Mouse (Mus musculus) inflammation-experienced regulatory T-cells (primary cell): ENCODE results near the gene Glt6d1. TPM values are rescaled to one million over a fixed set of nuclear protein-coding genes. Genes with fewer than 3 reads are reported as not detected.

Source experiments
- polyA plus RNA-seq, 2 experiments: library from polyadenylated mRNA; unstranded; fragments of 100-300 nt; shearing (Covaris generic); gene quantifications; one replicate each; pipeline ENCODE4 v1.2.1; 2017

Gene Glt6d1
- under 1 TPM in 1 of 2 experiments, not detected in 1; 0.53 TPM for polyA plus RNA-seq

DNA sequence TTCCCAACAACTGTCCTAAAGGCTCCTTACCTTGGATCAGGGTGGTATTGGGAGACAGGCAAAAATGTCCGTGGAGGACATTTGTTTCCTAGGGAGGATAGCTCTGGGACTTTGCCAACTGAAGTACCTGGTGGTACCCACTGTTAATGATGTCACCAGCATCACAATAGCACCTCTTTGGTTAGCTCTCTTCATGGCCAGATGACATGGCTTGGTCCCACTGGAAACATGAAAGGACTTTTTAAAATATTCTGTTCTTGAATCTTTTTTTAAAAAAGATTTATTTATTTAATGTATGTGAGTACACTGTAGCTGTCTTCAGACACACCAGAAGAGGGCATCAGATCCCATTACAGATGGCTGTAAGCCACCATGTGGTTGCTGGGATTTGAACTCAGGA, at the start of gene Glt6d1:
TSS of gene Glt6d1 (minus strand) at position 101 of the 400 bp plus-strand sequence.

DNA sequence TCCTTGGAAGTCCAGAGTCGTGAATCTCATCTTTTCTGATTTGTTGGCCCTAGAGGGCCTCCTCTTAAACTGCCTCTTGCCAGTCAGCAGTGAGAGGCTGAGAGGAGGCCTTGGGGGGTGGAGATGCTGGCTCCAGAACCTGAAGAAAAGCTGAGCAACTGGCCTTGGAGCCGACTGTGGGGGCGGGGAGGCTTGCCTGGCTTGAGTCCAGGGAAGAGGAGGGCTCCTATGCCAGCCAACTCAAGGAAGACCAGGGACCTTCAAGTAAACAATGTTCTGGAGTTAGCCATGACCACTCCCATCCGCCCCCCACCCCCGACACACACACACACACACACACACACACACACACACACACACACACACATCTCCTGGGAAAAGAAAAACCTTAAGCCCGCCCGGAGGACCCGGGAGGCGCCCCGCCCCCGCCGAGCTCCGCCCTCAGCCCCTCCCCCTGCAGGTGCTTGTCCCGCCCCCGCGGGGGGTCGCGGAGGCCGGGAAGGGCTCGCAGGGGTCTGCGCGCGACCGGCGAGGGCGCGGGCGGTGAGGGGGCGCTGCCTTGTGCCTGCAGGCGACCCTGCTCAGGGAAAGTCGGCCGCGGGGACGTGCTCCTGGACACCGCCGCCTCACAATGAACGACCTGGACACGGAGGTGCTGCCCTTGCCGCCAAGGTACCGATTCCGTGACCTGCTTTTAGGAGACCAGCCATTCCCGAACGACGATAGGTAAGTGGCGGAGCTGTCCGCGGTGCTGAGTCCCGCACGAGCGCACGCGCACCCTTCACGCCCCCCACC, 47.9 kb upstream of the Glt6d1 start, which contains the start of gene Kcnt1:
TSS of gene Kcnt1 (plus strand) at position 398 of the 795 bp plus-strand sequence.

DNA sequence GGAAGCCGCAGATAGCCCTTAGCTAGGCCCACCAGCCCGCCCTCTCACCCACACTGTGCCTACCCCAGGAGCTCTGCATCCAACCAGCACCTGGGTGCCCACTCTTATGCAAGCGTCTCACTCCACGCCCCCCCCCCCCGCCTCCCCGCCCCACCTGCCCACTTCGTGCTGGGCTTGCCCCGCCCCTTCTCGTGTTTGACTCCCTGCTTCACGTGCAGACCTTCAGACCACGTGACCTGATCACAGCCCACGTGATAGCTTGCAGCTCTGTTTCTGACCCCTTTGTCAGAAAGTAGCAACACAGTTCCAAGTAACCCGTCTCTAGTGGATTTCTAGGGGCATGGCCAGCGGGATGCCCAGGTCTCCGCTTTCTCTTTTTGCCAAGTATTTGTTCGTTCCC, 31.6 kb upstream of the Glt6d1 start, which contains the start of gene Sohlh1:
TSS of gene Sohlh1 (minus strand) at position 23 of the 400 bp plus-strand sequence.

DNA sequence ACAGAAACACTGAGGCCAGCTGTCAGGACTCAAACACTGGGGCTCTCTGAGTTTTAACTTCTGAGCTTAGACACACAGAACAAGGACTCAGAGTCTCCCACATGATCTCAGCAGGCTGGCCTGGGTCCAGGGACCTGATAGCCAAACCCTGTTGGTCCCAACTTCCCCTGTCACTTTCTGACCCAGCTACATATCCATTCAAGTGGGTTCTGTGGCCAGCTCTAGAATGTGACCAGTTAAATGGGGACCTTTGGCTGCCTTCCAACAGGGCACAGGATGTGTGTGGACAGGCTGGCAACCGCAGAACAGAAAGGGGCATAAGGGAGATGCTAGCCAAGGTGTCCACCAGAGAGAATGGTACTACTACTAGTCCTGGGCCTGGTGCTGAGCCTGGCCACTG, 7.2 kb upstream of the Glt6d1 start, which contains the start of gene Lcn9:
TSS of gene Lcn9 (plus strand) at position 348 of the 400 bp plus-strand sequence.

DNA sequence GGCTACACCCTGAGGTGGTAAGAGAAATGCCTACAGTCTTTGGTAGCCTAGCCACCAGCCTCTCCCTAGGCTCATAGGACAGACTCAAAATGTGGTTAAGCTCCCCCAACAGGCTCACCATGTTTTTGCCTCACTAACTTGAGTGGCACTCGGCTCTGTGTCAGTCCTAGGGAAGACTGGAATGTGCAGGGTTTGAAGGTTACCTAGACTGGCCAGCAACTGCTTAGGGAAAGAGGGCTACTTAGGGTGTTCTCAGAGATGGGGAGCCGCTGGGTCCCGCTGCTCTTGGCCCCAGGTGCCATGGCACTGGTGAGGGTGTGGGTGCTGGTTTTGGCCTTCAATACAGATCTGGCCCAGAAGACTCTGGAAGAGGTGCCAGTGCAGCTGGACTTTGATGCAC, 33.7 kb downstream of the Glt6d1 start, which contains the start of gene Gm13539:
TSS of gene Gm13539 (plus strand) at position 301 of the 400 bp plus-strand sequence.

DNA sequence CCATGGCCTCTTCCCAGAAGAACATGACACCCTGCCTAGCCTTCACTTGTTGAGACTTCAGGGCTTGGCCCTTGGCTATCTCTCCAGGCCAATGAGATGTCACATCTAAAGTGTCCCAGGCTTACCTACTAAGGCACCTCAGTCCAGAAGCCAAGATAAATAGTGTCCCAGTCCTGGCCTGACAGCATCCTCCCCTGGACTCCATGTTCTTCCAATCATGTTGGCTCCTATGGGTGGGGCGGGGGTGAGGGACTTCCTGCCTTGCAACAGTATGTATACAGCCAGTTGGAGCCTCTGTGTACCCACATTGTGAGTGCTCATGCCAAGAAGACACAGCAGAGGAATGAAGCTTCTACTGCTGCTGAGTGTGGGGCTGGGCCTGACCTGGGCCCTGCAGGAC, 38.9 kb downstream of the Glt6d1 start, which contains the start of gene Lcn11:
TSS of gene Lcn11 (plus strand) at position 301 of the 400 bp plus-strand sequence.

DNA sequence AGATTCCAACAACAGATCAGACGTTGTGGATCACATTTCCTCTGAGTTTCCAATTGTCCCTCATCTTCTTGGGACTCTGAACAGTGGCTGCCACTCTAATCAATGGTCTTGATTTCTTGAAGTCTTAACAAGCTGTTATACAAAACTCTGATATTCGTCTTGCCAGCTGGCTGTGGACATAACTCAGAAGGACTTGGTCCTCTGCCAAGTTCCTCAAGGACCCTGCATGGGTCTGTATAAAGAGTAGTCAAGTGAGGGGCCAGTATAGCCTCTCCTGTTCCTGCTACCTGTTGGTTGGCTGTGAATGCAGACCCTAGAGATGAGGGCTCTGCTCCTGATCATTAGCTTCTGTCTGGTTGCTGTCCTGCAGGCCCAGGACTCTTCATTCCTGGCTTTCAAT, 50.4 kb downstream of the Glt6d1 start, which contains the start of gene Lcn3:
TSS of gene Lcn3 (plus strand) at position 301 of the 400 bp plus-strand sequence.

Other genes starting within 250 kb of the Glt6d1 start
- gene Mamdc4, start 241.0 kb downstream of the Glt6d1 start, polyA plus RNA-seq = 1 to 10 TPM in 1 of 2 experiments, under 1 TPM in 1; 0.58 to 1.6 TPM
- 10 to 100 TPM; 53.8 to 59.8 TPM for gene Phpt1, start 240.6 kb downstream of the Glt6d1 start, polyA plus RNA-seq
- 1 to 10 TPM in 1 of 2 experiments, under 1 TPM in 1; 0.93 to 1.2 TPM for gene Ajm1, start 234.1 kb downstream of the Glt6d1 start, polyA plus RNA-seq
- gene Rabl6, start 207.3 kb downstream of the Glt6d1 start, polyA plus RNA-seq = 10 to 100 TPM; 41.1 to 47.1 TPM
- gene Ccdc183, start 198.2 kb downstream of the Glt6d1 start, polyA plus RNA-seq = not detected
- 1 to 10 TPM; 4.1 TPM for gene Tmem141, start 193.8 kb downstream of the Glt6d1 start, polyA plus RNA-seq
- gene Fcna, start 187.8 kb downstream of the Glt6d1 start, polyA plus RNA-seq = 10 to 100 TPM in 1 of 2 experiments, not detected in 1; 18.1 TPM
- not detected for gene Lcn8, start 162.7 kb downstream of the Glt6d1 start, polyA plus RNA-seq
- gene Lcn5, start 157.9 kb downstream of the Glt6d1 start, polyA plus RNA-seq = not detected
- under 1 TPM in 1 of 2 experiments, not detected in 1; 0.33 TPM for gene Lcn6, start 139.1 kb downstream of the Glt6d1 start, polyA plus RNA-seq
- 1 to 10 TPM in 1 of 2 experiments, not detected in 1; 1.0 TPM for gene Lcn10, start 133.1 kb downstream of the Glt6d1 start, polyA plus RNA-seq
- 1 to 10 TPM in 1 of 2 experiments, not detected in 1; 1.3 TPM for gene Obp2a, start 115.8 kb downstream of the Glt6d1 start, polyA plus RNA-seq
- gene Bmyc, start 109.1 kb downstream of the Glt6d1 start, polyA plus RNA-seq = 100 to 1,000 TPM in 1 of 2 experiments, 10 to 100 TPM in 1; 88.1 to 160 TPM
- gene Obp2b, start 78.8 kb downstream of the Glt6d1 start, polyA plus RNA-seq = not detected
- not detected for gene Lcn3, start 50.3 kb downstream of the Glt6d1 start, polyA plus RNA-seq
- gene Lcn11, start 38.8 kb downstream of the Glt6d1 start, polyA plus RNA-seq = under 1 TPM in 1 of 2 experiments, not detected in 1; 0.45 TPM
- not detected for gene Gm13539, start 33.6 kb downstream of the Glt6d1 start, polyA plus RNA-seq
- not detected for gene Lcn9, start 7.3 kb upstream of the Glt6d1 start, polyA plus RNA-seq
- 1 to 10 TPM in 1 of 2 experiments, under 1 TPM in 1; 0.51 to 1.3 TPM for gene Sohlh1, start 31.4 kb upstream of the Glt6d1 start, polyA plus RNA-seq
- 1 to 10 TPM in 1 of 2 experiments, under 1 TPM in 1; 0.45 to 1.6 TPM for gene Kcnt1, start 47.9 kb upstream of the Glt6d1 start, polyA plus RNA-seq
- 10 to 100 TPM; 19.8 to 28.8 TPM for gene Camsap1, start 167.4 kb upstream of the Glt6d1 start, polyA plus RNA-seq
- gene Ubac1, start 205.9 kb upstream of the Glt6d1 start, polyA plus RNA-seq = 10 to 100 TPM; 61.7 to 90.7 TPM